Comparison of ENCODE assay signal across 20 mouse cellular contexts in genomic region chr1:90189046-90189445, GRCm38 (mm10). TPM values are rescaled to one million over a fixed set of nuclear protein-coding genes. Genes with fewer than 3 reads are reported as not detected.
"Had no signal": no experiment of that assay in that cellular context is flagged by ENCODE, and none has a peak within 500 bp of the region (broad histone marks: within the 10 kb centered on the region; RNA-seq: fewer than 3 reads in every experiment).

No protein-coding gene starts in this region.

- H3K36me3 ChIP-seq: limb, embryonic 12.5 days; limb, embryonic 15.5 days; midbrain, embryonic 15.5 days; neural tube, embryonic 13.5 days had no signal

- H3K27me3 ChIP-seq: limb, embryonic 12.5 days; limb, embryonic 15.5 days; midbrain, embryonic 15.5 days; neural tube, embryonic 13.5 days had no signal

- H3K27ac ChIP-seq: limb, embryonic 12.5 days; limb, embryonic 15.5 days; liver, embryonic 14.5 days; macrophage; midbrain, embryonic 15.5 days; neural tube, embryonic 13.5 days had no signal

- H3K4me3 ChIP-seq: limb, embryonic 12.5 days; limb, embryonic 15.5 days; midbrain, embryonic 15.5 days; myocyte; neural tube, embryonic 13.5 days had no signal

- H3K9me3 ChIP-seq: midbrain, embryonic 15.5 days; neural tube, embryonic 13.5 days had no signal

- H3K9ac ChIP-seq: limb, embryonic 12.5 days; limb, embryonic 15.5 days; liver, embryonic 14.5 days; liver, postnatal 0 days; lung, embryonic 14.5 days; midbrain, embryonic 15.5 days; neural tube, embryonic 13.5 days had no signal

- DNase-seq: kidney, postnatal 14 days; kidney, postnatal 4 days; left cerebral cortex, postnatal 4 days; liver, postnatal 0 days; lung, embryonic 14.5 days; thymus, adult 18-20 months; thymus, postnatal 36 days had no signal

- H3K4me2 ChIP-seq: limb, embryonic 12.5 days; limb, embryonic 15.5 days; liver, embryonic 11.5 days; lung, embryonic 14.5 days; midbrain, embryonic 15.5 days; neural tube, embryonic 13.5 days had no signal

- ATAC-seq: liver, postnatal 0 days; lung, postnatal 0 days; midbrain, embryonic 15.5 days had no signal

RNA-seq across cellular contexts. Expression of gene Ackr3, which starts 14.7 kb away (rescaled TPM):
- polyA plus RNA-seq: macrophage had no signal

RNA-seq across cellular contexts. Expression of gene Iqca, which starts 35.8 kb away (rescaled TPM):
- polyA plus RNA-seq: limb, embryonic 12.5 days; liver, embryonic 11.5 days; macrophage; neural tube, embryonic 13.5 days; small intestine, adult 2 months; spleen, adult 2 months; stomach, embryonic 16.5 days; urinary bladder, adult 2 months had no signal
